Mouse (Mus musculus) midbrain, embryonic 15.5 days (tissue): ENCODE results near the gene C2cd4b. TPM values are rescaled to one million over a fixed set of nuclear protein-coding genes. Genes with fewer than 3 reads are reported as not detected.
A peak's percentile ranks its signal among the peaks of the same experiment; 100 is the strongest.

Source experiments
- ATAC-seq: fragments of 200-750 bp; cut with Nextera tagmentation; replicated peaks from 2 replicates; pipeline ENCODE4 v1.8.0; 2017; ENCODE audit warnings: moderate TSS enrichment
- H3K27ac ChIP-seq: fragments of 300-500 bp; sonication (generic); 2 replicates; pipeline ENCODE4 v1.5.1; 2015; ENCODE audit warnings: mild to moderate bottlenecking, inconsistent platforms
- H3K27me3 ChIP-seq: fragments of 300-500 bp; sonication (generic); replicated peaks from 2 replicates; pipeline ENCODE4 v1.6.1; 2015; ENCODE audit warnings: inconsistent platforms
- H3K36me3 ChIP-seq: fragments of 300-500 bp; sonication (generic); replicated peaks from 2 replicates; pipeline ENCODE4 v1.6.1; 2015; ENCODE audit warnings: inconsistent platforms
- H3K4me1 ChIP-seq: fragments of 300-500 bp; sonication (generic); 2 replicates; pipeline ENCODE4 v1.6.1; 2015; ENCODE audit warnings: inconsistent platforms
- H3K4me2 ChIP-seq: fragments of 300-500 bp; sonication (generic); 2 replicates; pipeline ENCODE4 v1.6.1; 2015; ENCODE audit warnings: inconsistent platforms, mild to moderate bottlenecking, moderate library complexity
- H3K4me3 ChIP-seq: fragments of 300-500 bp; sonication (generic); 2 replicates; pipeline ENCODE4 v1.5.1; 2015; ENCODE audit warnings: mild to moderate bottlenecking, inconsistent platforms
- H3K9ac ChIP-seq: fragments of 300-500 bp; sonication (generic); 2 replicates; pipeline ENCODE4 v1.6.1; 2015; ENCODE audit warnings: mild to moderate bottlenecking, inconsistent platforms
- H3K9me3 ChIP-seq: fragments of 300-500 bp; sonication (generic); 2 replicates; pipeline ENCODE4 v1.6.1; 2016; ENCODE audit warnings: inconsistent platforms
- WGBS: fragments of 180-500 bp; shearing (Covaris S2); methylation state at CpG from one replicate; pipeline ENCODE4 v1.1.7; 2015; ENCODE audit warnings: mixed read lengths; 5-methylcytosine and 5-hydroxymethylcytosine counted together
- polyA plus RNA-seq: library from polyadenylated mRNA; unstranded; fragments of >200 nt; fragmentation: Nextera tagmentation; extraction: Ambion mirVana; gene quantifications from 2 replicates; pipeline ENCODE4 v1.2.1, GENCODE M21; 2015

C2cd4b gene
- polyA plus RNA-seq, 1 experiment from 2014 or later, result 1.4 TPM

- Histone ChIP-seq H3K27me3 (no peaks in the 10 kb centered on the region), H3K9ac (no peak overlapping the region), H3K4me1 (peaks cover 3% of the 10 kb centered on the region; the same call in 1 of the 2 replicates), H3K36me3 (no peaks in the 10 kb centered on the region), H3K4me2 (no peak overlapping the region), H3K27ac (no peak overlapping the region), H3K9me3 (peaks cover 3% of the 10 kb centered on the region; the same call in 1 of the 2 replicates), H3K4me3 (no peak overlapping the region)
- 91% methylated on average over 3 of the region's 3 CpGs for WGBS
- no peak for ATAC-seq
Observed at GRCm38 (mm10) chr9:67783464-67783863, 24.2 kb downstream of the C2cd4b start.

- H3K27me3 ChIP-seq, result no peaks in the 10 kb centered on the region
Observed at GRCm38 (mm10) chr9:67783925-67784324, 24.7 kb downstream of the C2cd4b start.

GRCm38 (mm10) chr9:67786311-67786710 is 27.1 kb downstream of the C2cd4b start:
- Histone ChIP-seq H3K4me1 (no peaks in the 10 kb centered on the region), H3K27ac (no peak overlapping the region), H3K9ac (no peak overlapping the region), H3K27me3 (no peaks in the 10 kb centered on the region), H3K4me3 (no peak overlapping the region), H3K36me3 (no peaks in the 10 kb centered on the region), H3K4me2 (no peak overlapping the region), H3K9me3 (peaks cover 3% of the 10 kb centered on the region; the same call in 1 of the 2 replicates)
- ATAC-seq, result no peak
- 89% methylated on average over 7 of the region's 7 CpGs for WGBS

More at GRCm38 (mm10) chr9:67783925-67784324, 24.7 kb downstream of the C2cd4b start:
- ATAC-seq, result no peak
- H3K4me2 ChIP-seq, result no peak overlapping the region
- H3K9ac ChIP-seq, result no peak overlapping the region
- H3K9me3 ChIP-seq, result peaks cover 3% of the 10 kb centered on the region; the same call in 1 of the 2 replicates
- H3K4me1 ChIP-seq, result no peaks in the 10 kb centered on the region
- no peaks in the 10 kb centered on the region for H3K36me3 ChIP-seq
- H3K4me3 ChIP-seq, result no peak overlapping the region
- H3K27ac ChIP-seq, result no peak overlapping the region

GRCm38 (mm10) chr9:67787671-67788070 is 28.4 kb downstream of the C2cd4b start:
- Histone ChIP-seq H3K36me3 (no peaks in the 10 kb centered on the region), H3K9ac (no peak overlapping the region), H3K4me1 (no peaks in the 10 kb centered on the region), H3K4me2 (no peak overlapping the region), H3K27ac (no peak overlapping the region), H3K9me3 (peaks cover 3% of the 10 kb centered on the region; the same call in 1 of the 2 replicates), H3K4me3 (no peak overlapping the region), H3K27me3 (no peaks in the 10 kb centered on the region)
- 61% methylated on average over 6 of the region's 6 CpGs for WGBS
- ATAC-seq, result no peak

GRCm38 (mm10) chr9:67792405-67792804 is 33.2 kb downstream of the C2cd4b start:
- Histone ChIP-seq H3K9ac (no peak overlapping the region), H3K9me3 (no peaks in the 10 kb centered on the region), H3K4me2 (no peak overlapping the region), H3K36me3 (no peaks in the 10 kb centered on the region), H3K27me3 (no peaks in the 10 kb centered on the region), H3K4me3 (no peak overlapping the region), H3K27ac (no peak overlapping the region), H3K4me1 (peaks cover 18% of the 10 kb centered on the region)
- whole genome bisulfite sequencing, result 76% methylated on average over 5 of the region's 5 CpGs
- no peak for ATAC-seq

- Histone ChIP-seq H3K4me3 (no peak overlapping the region), H3K4me2 (no peak overlapping the region), H3K9ac (no peak overlapping the region), H3K4me1 (peaks cover 18% of the 10 kb centered on the region), H3K27me3 (no peaks in the 10 kb centered on the region), H3K36me3 (no peaks in the 10 kb centered on the region), H3K27ac (no peak overlapping the region), H3K9me3 (no peaks in the 10 kb centered on the region)
- 83% methylated on average over 6 of the region's 6 CpGs for WGBS
- no peak for ATAC-seq
Observed at GRCm38 (mm10) chr9:67793501-67793900, 34.3 kb downstream of the C2cd4b start.

GRCm38 (mm10) chr9:67794216-67794615 is 35.0 kb downstream of the C2cd4b start:
- H3K9me3 ChIP-seq, result no peaks in the 10 kb centered on the region
- no peaks in the 10 kb centered on the region for H3K27me3 ChIP-seq
- no peaks in the 10 kb centered on the region for H3K36me3 ChIP-seq
- 0 out of 2 replicates have a peak, but pooled peaks have one; percentile 52 for ATAC-seq
- no peak overlapping the region for H3K9ac ChIP-seq
- H3K4me1 ChIP-seq, result peaks cover 19% of the 10 kb centered on the region
- H3K27ac ChIP-seq, result no peak overlapping the region
- H3K4me2 ChIP-seq, result no peak overlapping the region
- 87% methylated on average over 1 of the region's 1 CpGs for WGBS
- H3K4me3 ChIP-seq, result no peak overlapping the region

- 77% methylated on average over 4 of the region's 4 CpGs for WGBS
- Histone ChIP-seq H3K27ac (peak overlapping the region; percentile 63; the same call in 1 of the 2 replicates), H3K4me1 (peaks cover 22% of the 10 kb centered on the region), H3K9me3 (no peaks in the 10 kb centered on the region), H3K4me3 (no peak overlapping the region), H3K4me2 (no peak overlapping the region), H3K27me3 (no peaks in the 10 kb centered on the region), H3K9ac (no peak overlapping the region), H3K36me3 (no peaks in the 10 kb centered on the region)
- ATAC-seq, result peak; percentile 37; the same call in 1 of the 2 replicates
Observed at GRCm38 (mm10) chr9:67794668-67795067, 35.4 kb downstream of the C2cd4b start.

GRCm38 (mm10) chr9:67795205-67795675 is 36.0 kb downstream of the C2cd4b start:
- Histone ChIP-seq H3K9ac (peak overlapping the region; percentile 17), H3K4me1 (peaks cover 22% of the 10 kb centered on the region), H3K36me3 (no peaks in the 10 kb centered on the region), H3K4me3 (no peak overlapping the region), H3K9me3 (no peaks in the 10 kb centered on the region), H3K4me2 (peak overlapping the region; percentile 34), H3K27ac (peak overlapping the region; percentile 63), H3K27me3 (no peaks in the 10 kb centered on the region)
- peak; percentile 56; the same call in 1 of the 2 replicates for ATAC-seq
- 21% methylated on average over 14 of the region's 14 CpGs for WGBS

GRCm38 (mm10) chr9:67799078-67799819 is 40.0 kb downstream of the C2cd4b start:
- H3K4me3 ChIP-seq, result no peak overlapping the region
- no peak overlapping the region for H3K27ac ChIP-seq
- ATAC-seq, result no peak
- peaks cover 22% of the 10 kb centered on the region for H3K4me1 ChIP-seq
- no peaks in the 10 kb centered on the region for H3K27me3 ChIP-seq
- H3K4me2 ChIP-seq, result no peak overlapping the region
- 59% methylated on average over 14 of the region's 14 CpGs for WGBS
- no peak overlapping the region for H3K9ac ChIP-seq
- no peaks in the 10 kb centered on the region for H3K36me3 ChIP-seq
- H3K9me3 ChIP-seq, result no peaks in the 10 kb centered on the region

GRCm38 (mm10) chr9:67802241-67802640 is 43.0 kb downstream of the C2cd4b start:
- WGBS, result 32% methylated on average over 6 of the region's 6 CpGs
- H3K27me3 ChIP-seq, result no peaks in the 10 kb centered on the region
- no peaks in the 10 kb centered on the region for H3K36me3 ChIP-seq
- no peak overlapping the region for H3K27ac ChIP-seq
- H3K9ac ChIP-seq, result no peak overlapping the region
- no peak for ATAC-seq
- H3K4me3 ChIP-seq, result no peak overlapping the region
- no peak overlapping the region for H3K4me2 ChIP-seq
- no peaks in the 10 kb centered on the region for H3K9me3 ChIP-seq
- peaks cover 4% of the 10 kb centered on the region; the same call in 1 of the 2 replicates for H3K4me1 ChIP-seq

- H3K4me1 ChIP-seq, result 0 out of 2 replicates have a peak, but pooled peaks cover 3% of the 10 kb centered on the region
- no peak overlapping the region for H3K9ac ChIP-seq
- no peaks in the 10 kb centered on the region for H3K9me3 ChIP-seq
- H3K36me3 ChIP-seq, result no peaks in the 10 kb centered on the region
- WGBS, result 75% methylated on average over 5 of the region's 5 CpGs
- no peaks in the 10 kb centered on the region for H3K27me3 ChIP-seq
- no peak overlapping the region for H3K4me2 ChIP-seq
- H3K27ac ChIP-seq, result no peak overlapping the region
- H3K4me3 ChIP-seq, result no peak overlapping the region
- ATAC-seq, result no peak
Observed at GRCm38 (mm10) chr9:67807000-67807399, 47.8 kb downstream of the C2cd4b start.

- Histone ChIP-seq H3K27ac (no peak overlapping the region), H3K36me3 (no peaks in the 10 kb centered on the region), H3K27me3 (no peaks in the 10 kb centered on the region), H3K4me1 (0 out of 2 replicates have a peak, but pooled peaks cover 3% of the 10 kb centered on the region), H3K4me2 (no peak overlapping the region), H3K9me3 (no peaks in the 10 kb centered on the region), H3K4me3 (no peak overlapping the region), H3K9ac (no peak overlapping the region)
- 60% methylated on average over 6 of the region's 6 CpGs for WGBS
- ATAC-seq, result no peak
Observed at GRCm38 (mm10) chr9:67810527-67810926, 51.3 kb downstream of the C2cd4b start.
